Mouse (Mus musculus) urinary bladder, postnatal 14 days (tissue): Measurements from ENCODE around the gene Pkmyt1.

Experiments
- DNase-seq: peaks from one replicate; pipeline ENCODE4 v3.0.0; 2021; ENCODE audit warnings: low spot score

Pkmyt1 gene

DNA sequence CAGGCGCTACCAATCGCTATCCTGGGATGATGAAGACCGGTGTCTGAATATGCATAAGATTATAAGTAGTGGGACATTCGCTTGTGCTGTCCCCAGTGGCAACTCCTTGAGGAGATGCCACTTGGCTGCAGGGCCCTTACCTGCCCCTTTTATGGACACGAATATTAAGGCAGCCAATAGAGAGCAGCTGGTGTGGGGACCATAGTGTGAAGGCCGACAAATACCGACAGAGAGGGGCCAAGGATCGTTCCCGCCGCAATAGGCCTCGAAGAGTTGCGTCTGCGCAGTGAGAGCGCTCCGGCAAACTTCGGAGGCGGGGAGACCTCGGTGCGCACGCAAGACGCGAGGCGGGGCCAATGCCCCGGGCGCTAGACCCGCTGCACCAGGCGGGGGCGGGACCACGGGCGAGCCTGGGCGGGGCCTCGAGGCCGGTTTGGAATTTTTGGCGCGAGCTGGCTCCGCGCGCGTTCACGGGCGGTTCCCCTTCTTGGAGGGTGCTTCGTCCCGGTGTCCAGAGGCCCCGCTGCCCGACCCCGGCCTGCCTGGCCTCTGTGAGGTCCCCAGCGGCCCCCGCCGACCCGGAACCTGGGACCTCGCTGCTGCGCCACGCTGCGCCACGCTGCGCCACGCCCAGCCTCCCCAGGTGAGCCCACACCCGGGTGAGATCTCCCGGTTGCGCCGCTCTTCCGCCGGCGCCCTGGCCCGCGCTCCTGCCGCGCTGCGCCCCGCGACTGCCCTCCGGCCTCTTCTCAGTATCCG is at the start of gene Pkmyt1:
Pkmyt1 (plus strand) TSS at position 338 of the 759 bp plus-strand sequence.
- peak; percentile 96 for DNase-seq

DNA sequence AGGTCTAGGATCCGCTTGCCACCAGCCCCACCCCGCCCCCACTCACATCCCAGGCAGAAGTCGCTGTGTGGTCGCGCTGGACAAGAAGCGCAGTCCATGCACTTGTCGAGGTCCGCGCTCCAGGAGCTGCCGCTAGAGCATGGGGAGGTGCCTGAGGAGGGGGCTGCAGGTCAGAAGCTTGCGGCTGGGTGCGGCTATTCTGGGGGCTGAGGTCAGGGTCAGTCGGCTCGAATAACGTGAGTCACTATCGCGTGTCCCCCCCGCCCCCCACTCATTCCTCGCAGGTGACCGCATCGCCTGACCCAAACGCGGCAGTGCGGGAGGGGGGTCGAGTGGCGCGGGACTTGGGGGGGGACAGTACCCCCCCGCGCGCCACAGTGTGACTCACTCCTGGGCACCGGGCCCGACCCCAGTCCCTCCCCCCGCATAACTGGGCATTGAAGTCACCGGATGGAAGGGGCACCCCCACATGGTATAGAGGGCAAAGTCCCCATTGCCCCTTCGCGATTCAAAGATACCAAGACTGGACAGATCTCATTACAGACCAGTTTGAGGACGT is 49.6 kb upstream of the Pkmyt1 start:
- DNase-seq, result peak; percentile 68

DNA sequence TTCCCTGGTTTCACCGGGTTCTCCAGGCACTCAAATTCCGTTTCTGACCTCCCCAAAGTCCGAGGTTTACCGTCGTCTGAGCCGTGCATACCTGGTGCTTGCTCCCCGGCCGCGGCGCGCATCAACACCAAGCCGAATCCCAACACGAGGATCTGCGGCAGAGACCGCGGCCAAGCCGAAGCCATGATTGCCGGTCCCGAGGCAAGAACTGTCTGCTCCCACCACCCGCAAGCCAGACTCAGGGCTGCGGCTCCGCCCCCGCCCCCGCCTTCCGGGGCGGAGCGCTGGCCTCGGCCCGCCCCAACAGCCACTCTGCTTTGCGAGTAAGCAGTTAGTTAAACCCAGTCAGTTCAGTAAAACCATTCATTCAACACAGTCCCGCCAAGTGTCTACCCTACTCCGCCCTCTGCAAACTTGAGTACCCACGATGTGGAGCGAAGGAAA is 48.9 kb upstream of the Pkmyt1 start, which contains the start of gene Tnfrsf12a:
Tnfrsf12a (minus strand) TSS at position 233 of the 444 bp plus-strand sequence.
- DNase-seq, result peak; percentile 85

DNA sequence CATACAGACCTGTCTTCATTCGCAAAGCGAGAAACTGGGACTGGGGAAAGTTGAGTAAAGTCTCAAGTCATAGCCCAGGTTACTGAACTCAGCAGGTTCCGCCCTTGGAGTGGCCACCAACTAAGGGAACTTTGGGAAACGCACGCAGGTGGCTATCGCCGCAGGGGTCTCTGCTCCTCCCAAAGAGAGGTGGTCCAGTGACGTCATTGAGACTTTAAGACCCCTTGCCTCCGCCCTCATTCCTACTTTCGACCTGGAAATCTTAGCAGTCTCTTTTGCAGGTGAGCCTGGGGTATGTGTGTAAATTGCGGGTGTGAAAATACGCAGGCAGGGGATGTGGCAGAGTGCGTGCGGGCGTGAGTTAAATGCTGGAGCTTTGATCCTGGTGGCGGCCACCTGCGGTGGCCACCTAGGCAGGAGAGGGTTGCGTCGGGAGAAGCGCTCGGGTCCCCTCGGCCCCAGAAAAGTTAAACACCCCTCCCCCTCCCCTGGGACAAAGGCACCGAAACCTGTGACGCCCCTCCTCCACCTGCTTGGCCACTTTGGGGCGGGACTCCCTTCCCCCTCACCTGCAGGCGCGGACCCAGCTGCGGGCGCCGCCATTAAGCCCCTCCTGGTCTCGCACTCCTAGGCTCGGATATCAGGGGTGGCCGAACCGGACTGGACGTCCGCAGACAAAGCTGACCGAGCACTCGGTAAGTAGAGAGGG is 46.9 kb upstream of the Pkmyt1 start, which contains the start of gene Cldn6:
Cldn6 (plus strand) TSS at position 123 of the 709 bp plus-strand sequence.
- no peak for DNase-seq

DNA sequence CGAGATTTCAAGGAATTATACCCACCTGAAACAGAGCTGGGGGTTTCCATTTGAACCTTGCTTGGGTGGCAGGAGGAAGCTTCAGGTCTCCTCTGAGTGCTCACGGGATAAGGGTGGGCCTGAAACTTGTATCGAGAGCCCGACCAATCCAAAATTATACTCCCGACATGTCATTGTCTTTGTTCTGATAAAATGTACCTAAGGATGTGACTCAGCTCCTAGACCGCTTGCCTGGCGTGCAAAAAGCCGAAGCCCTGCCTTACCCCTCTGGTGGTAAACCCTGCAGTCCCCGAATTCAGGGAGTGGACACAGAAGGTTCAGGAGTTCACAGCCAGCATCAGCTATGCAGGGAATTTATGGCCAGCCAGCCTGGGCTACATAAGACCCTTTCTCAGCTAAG is 45.8 kb upstream of the Pkmyt1 start:
- DNase-seq, result no peak

DNA sequence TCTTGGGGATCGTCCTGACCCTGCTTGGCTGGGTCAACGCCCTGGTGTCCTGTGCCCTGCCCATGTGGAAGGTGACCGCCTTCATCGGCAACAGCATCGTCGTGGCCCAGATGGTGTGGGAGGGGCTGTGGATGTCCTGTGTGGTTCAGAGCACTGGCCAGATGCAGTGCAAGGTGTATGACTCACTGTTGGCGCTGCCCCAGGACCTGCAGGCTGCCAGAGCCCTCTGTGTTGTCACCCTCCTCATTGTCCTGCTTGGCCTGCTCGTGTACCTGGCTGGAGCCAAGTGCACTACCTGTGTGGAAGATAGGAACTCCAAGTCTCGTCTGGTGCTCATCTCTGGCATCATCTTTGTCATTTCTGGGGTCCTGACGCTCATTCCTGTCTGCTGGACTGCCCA is 45.0 kb upstream of the Pkmyt1 start:
- DNase-seq, result peak; percentile 65

DNA sequence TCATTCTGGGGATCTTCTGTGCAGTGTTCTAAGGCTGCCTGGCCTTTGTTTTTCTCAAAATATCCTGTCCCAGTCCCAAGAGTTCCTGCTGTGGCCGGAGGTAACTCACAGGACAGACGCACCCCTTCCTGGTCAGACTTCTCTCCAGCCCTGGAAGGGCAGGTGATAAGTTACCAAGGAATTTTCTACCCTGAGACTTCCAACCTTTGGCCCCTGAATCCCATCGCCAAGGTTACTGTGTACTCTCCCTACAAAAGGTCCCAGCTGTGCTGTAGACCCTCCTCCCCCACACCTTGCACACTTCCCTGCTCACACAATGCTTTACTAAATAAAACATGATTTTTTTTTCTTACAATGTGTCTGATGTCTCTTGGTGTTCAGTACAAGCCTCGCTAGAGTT is 44.0 kb upstream of the Pkmyt1 start:
- DNase-seq, result no peak

DNA sequence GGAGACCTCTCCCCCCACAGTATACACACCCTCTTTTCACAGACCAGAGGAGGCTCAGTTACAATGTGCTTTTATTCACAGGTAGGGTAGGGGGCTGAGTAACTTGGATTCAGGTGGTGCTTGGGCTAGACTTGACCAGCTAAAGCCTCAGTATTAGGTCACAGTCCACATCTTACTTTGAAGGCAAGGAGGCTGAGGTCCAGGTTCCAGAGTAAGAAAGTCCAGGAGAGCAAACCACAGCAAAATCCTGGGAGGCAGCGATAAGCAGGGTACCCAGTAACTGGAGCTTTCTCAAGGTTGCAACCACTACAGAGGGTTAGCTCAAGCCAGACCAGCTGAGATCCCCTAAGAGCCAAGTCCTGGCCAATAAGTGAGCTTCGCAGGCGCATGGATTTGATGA is 43.6 kb upstream of the Pkmyt1 start:
- DNase-seq, result no peak

DNA sequence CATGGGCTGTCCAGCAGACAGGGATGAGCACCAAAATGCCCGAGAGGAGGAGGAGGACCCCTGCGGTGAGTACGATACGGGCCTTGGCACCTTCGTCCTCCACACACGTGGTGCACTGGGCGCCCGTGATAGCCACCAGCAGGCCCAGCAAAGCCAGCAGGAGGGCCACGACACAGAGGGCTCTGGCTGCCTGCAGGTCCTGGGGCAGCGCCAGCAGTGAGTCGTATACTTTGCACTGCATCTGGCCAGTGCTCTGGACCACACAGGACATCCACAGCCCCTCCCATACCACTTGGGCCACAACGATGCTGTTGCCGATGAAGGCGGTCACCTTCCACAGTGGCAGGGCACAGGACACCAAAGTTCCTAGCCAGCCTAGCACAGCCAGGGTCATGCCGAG is 42.9 kb upstream of the Pkmyt1 start:
- no peak for DNase-seq

DNA sequence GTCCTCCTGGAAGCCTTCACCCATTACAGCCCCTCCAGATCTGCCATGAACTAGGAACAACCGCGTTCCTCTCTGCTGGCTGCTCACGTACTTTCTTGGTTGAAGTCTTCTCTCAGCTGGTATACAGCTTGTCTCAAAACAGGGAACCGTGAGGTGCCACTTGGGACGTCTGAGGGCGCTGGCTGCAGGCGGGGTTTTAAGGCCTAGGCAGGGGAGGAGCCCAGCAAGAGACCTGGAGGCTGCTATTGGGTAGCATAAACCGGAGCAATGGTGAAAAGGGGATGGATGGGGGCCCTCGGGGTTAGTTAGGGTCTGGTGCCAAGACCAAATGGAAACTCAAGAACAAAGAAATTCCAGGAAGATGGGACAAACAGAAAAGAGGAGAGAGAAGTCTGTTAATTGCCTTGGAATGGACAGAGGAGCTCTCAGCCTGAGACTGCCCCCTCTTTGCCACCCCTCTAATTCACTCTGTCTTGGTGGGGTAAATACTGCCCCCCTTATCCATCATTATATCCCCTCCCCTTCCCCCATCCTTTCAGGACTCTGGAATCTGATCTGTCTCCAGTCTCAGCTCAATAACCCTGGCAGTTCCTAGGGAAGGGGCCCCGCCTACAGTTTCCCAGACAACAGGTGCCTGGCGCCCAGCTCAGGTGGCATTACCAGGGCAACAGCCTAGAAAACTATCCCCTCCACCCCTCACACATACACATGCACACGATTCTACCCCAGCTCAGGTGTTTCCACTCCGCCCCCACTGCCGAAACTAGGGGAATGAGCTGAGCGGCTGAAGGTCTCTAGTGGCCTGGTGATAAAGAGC is 42.1 kb upstream of the Pkmyt1 start, which contains the start of gene Cldn9:
Cldn9 (minus strand) TSS at position 171 of the 817 bp plus-strand sequence.
- no peak for DNase-seq

DNA sequence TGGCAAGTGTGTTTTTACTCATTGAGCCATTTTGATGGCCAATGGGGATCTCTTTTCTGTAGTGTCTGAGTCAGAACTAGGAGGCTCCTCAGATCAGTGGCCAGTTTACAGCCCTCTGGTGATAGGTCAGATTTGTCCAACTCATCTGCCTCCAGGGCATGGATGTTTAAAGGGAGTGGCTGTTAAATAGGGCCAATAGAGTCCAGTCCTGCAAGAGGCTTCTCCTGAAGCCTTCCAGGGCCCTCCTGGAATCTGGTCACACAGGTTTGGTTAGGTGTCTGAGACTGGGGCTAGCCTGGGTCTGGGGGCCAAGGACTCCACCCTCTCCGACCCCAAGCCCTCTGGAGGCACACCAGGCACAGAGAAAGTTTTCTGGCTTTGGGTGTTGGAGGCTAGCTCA is 31.6 kb upstream of the Pkmyt1 start:
- no peak for DNase-seq

DNA sequence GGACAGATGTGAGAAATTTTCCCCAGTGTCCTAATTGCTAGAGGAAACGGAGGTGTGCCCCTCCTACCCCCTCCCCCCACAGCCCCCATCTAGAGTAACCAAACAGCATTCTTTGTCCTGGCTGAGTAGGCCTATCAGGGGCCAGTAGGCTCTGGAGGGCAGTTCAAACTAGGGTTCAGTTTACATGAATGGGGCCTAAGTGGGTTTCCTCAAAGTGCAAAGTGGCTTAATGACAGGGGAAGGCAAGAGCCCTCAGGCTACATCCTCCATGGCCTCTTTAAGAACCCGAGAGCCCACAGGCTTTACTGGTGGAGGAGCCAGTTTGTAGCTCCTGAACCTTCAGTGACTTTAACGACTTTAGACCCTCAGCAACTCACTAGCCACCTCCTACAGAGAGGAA is 30.3 kb upstream of the Pkmyt1 start:
- DNase-seq, result no peak

DNA sequence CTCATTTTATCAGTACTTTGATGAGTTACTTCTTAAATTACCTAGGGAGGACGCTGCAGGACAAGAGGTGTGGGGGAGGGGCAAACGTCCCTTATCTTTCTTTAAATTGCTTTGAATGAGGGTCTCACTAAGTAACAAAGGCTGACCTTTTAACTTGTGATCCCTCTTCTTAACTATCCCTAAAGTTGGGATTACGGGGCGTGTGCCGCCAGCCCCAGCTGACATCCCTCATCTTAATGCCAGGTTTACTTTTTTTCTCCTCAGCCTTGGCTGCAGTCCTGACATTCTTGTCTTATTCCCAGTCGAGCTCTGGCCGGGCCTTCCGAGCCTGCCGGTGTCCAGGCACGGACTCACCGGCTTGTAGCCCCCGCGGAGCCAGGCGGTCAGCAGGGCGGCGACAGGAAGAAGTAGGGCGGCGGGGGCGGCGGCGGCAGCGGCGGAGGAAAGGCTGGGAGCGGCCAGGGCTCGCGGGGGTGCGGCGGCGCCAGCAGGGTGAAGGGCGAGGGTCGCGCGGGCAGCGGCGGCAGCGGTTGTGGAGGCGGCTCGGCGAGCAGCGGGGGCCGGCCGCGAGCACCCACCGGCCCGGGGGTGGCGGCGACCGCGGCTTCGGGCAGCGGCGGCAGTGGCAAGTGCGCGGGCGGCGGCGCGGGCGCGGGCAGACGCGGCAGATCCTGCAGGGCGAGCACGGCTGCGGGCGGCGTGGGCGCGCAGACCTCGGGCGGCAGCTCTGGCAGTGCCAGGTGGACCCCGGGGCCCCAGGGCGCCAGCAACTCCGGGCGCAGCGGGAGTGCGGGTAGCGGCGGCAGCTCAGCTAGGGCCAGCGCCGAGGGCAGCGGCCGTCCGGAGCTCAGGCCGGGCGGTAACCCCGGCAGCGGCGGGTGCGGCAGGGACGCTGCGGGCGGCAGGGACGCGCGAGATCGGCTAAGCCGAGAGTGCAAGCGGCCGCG is 26.7 kb upstream of the Pkmyt1 start:
- DNase-seq, result peak; percentile 52

DNA sequence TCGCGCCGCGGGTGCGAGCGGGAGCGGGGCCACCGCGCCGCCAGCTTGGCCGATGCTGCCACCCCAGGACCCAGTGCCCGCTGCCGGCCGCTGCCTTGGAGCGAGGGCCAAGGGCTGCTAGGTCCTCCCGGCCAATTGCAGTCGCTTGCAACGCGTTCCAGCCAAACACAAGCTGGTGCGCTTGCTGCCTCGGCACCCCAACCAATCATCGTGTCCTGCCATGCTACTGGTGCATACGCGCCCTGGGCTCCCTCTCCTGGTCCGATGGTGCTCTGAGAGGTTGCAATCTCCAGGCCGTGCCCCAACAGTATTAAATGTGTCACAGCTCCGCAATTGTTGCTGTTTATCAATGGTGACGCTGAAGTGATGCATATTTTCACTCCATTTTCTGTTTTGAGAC is 26.1 kb upstream of the Pkmyt1 start:
- DNase-seq, result peak; percentile 92

DNA sequence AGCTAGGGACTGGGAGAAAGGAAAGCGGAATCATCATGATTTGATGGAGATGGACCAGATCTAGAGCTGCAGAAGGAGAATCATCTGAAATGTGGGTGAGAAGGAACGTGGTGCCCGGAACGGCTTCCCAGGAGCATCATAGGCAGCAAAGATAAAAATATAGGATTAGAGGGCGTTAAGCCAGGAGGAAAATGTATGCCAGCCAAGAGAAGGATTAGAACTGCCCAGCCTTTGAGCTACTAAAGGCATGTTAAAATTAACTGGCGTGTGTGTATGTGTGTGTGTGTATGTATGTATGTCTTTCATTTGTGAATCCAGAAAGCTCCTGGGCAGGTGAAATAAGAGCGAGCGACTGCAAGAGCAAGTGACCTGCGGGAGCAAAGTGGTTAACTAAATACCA is 22.8 kb upstream of the Pkmyt1 start:
- no peak for DNase-seq

DNA sequence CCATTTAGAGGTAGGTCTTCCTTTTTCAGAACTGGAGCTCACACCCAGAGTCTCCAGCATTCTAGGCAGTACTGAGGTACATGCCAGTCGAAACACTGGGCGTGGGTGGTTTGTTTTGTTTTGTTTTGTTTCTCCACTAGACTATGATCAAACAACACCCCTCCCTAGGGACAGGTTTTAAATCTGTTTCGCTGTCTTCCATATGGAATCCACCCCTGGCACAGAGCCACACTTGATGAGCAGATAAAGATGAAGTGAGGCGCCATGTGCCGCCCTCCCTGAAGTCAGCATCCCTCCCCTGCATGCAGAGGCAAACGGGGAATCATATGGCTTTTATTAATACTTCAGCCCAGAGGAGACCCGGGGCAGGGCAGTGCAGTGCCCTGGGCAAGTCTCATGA is 21.4 kb upstream of the Pkmyt1 start:
- no peak for DNase-seq

DNA sequence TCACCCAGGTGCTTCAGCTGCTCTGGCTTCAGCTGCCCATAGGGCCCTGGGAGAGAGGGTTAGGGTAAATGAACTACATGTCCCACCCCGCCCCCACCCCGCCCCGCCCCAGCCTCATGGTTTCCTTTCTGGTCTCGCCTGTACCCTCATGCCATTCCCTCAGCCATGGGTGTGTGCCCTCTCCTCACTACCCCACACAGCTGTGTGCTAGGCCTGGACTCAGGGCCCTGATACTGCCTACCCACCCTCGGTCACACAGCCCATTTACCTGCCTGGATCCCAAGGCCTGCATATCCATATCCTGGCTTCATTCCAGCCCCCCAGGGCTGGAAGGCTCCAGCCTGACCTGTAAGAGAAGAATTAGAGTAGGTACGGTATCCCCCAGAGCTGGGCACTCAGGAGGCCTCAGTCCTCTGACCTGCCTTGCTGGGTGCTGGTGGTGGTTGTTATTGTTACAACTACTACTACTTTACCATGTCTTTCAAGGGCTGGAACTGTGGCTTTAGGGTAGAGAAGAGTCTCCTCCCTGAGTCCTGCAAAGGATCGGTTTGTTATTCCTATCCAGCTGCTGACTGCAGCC is 20.5 kb upstream of the Pkmyt1 start:
- DNase-seq, result no peak

DNA sequence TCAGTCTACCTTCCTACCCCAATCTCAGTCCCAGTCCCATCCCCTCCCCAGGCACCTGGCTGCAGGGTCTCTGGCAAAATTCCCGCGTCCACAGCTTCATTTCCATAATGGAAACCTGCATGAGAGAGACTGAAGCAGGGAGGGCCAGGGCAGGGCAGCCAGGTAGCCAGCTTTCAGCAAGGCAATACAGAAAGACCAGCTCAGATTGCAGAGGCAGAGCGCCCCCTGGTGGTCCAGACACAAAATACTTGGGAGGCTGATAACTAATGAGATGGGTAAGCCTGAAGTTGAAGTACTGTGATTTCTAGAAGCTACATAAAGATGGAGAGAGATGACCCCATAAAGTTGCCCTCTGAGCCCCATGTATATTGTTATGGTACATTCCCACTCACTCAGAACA is 19.9 kb upstream of the Pkmyt1 start:
- DNase-seq, result peak; percentile 78

DNA sequence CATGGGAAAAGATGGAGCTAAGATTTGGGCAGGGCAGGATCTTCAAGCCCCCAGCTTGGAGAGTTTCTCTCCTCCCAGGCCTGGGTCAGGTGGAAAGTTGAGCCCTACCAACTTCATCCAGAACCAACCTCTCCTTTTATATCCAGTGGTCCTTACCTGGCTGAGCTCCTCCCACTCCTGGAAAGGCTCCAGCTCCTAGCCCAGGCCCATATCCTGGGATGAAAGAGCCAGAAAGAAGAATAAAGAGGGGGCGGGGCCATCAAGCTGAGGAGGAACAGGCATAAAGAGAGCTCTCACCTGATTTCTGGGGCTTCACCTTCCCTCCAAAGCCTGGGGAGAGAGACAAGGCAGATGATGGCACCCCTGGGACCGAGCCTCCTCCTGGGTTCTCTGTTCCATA is 9.1 kb upstream of the Pkmyt1 start:
- no peak for DNase-seq

DNA sequence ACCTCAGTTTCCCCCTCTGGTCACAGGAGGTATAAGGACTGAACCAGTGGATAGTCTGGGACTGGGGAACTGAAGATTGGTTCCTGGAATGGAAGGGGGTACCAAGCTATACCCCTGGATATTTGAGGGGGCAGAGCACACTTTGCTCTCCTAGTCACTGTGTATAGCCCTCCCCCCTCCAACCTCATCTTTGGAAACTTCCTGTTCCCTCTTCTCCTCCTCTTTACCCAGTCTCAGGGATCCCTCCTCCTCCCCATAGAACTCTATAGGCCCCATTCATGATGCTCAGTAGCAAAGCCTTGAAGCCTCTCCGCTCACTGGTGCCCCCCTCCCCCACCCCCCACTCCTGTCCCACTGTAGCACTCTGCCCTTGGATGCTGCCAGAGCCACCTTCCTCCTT is 6.7 kb upstream of the Pkmyt1 start:
- DNase-seq, result no peak

DNA sequence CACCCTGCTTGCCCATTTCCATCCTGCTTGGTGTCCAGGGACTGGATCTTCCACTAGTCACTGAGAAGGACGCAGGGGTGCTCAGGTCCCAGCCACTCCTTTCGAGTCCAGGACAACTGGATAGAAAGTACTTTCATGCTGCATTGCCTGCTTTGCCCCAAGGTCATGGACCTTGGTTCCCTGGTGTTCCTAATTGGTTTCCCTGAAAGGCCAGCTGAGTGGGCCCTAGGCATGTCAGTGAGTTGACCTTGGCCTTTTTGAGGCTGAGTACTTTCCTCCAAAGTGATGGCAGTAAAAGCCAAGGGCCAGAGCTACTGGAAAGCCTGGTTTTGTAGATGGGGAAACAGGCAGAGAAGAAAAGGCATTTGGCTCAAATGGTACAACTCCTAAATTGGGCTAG is 4.2 kb upstream of the Pkmyt1 start:
- DNase-seq, result no peak
